In genomic region chr9:94101958-94102357, GRCm38 (mm10) we compare ENCODE assay signal across 24 mouse cellular contexts.
"Had no signal": no experiment of that assay in that cellular context is flagged by ENCODE, and none has a peak within 500 bp of the region (broad histone marks: within the 10 kb centered on the region; RNA-seq: fewer than 3 reads in every experiment).

No protein-coding gene starts in this region.

- H3K4me1 ChIP-seq: heart, embryonic 13.5 days; heart, embryonic 15.5 days; hindbrain, embryonic 13.5 days; hindbrain, embryonic 15.5 days; limb, embryonic 13.5 days; limb, embryonic 15.5 days; liver, embryonic 12.5 days had no signal

- H3K4me3 ChIP-seq: heart, adult 2 months; heart, embryonic 13.5 days; heart, embryonic 15.5 days; hindbrain, embryonic 13.5 days; hindbrain, embryonic 15.5 days; limb, embryonic 13.5 days; limb, embryonic 15.5 days; liver, embryonic 12.5 days had no signal

- H3K36me3 ChIP-seq: heart, embryonic 13.5 days; heart, embryonic 15.5 days; hindbrain, embryonic 13.5 days; hindbrain, embryonic 15.5 days; limb, embryonic 13.5 days; limb, embryonic 15.5 days; liver, embryonic 12.5 days had no signal

- ATAC-seq: forebrain, postnatal 0 days; intestine, embryonic 16.5 days; liver, embryonic 12.5 days had no signal

- H3K27ac ChIP-seq: heart, adult 2 months; heart, embryonic 13.5 days; heart, embryonic 15.5 days; hindbrain, embryonic 13.5 days; hindbrain, embryonic 15.5 days; limb, embryonic 13.5 days; limb, embryonic 15.5 days; liver, embryonic 12.5 days; liver, embryonic 14.5 days had no signal

- H3K9me3 ChIP-seq: heart, embryonic 13.5 days; heart, embryonic 15.5 days; hindbrain, embryonic 13.5 days; hindbrain, embryonic 15.5 days; limb, embryonic 13.5 days; limb, embryonic 15.5 days; liver, embryonic 12.5 days had no signal

- H3K4me2 ChIP-seq: heart, embryonic 11.5 days; heart, embryonic 13.5 days; heart, embryonic 15.5 days; hindbrain, embryonic 13.5 days; hindbrain, embryonic 15.5 days; limb, embryonic 13.5 days; limb, embryonic 15.5 days; liver, embryonic 12.5 days had no signal

- DNase-seq: forebrain, postnatal 0 days; gastrocnemius, postnatal 14 days; gastrocnemius, postnatal 36 days; heart, adult 11 months; heart, adult 2 months; heart, postnatal 14 days; heart, postnatal 36 days; kidney, adult 11 months; kidney, adult 8-10 months; kidney, postnatal 10 days; kidney, postnatal 36 days; layer of hippocampus, adult 9-11 months; layer of hippocampus, postnatal 36 days; left cerebral cortex, postnatal 4 days had no signal

- H3K27me3 ChIP-seq: heart, embryonic 13.5 days; heart, embryonic 15.5 days; hindbrain, embryonic 13.5 days; hindbrain, embryonic 15.5 days; limb, embryonic 13.5 days; limb, embryonic 15.5 days; liver, embryonic 12.5 days had no signal

- H3K9ac ChIP-seq: forebrain, postnatal 0 days; heart, embryonic 13.5 days; heart, embryonic 15.5 days; hindbrain, embryonic 13.5 days; hindbrain, embryonic 15.5 days; limb, embryonic 13.5 days; limb, embryonic 15.5 days; liver, embryonic 12.5 days; liver, embryonic 14.5 days had no signal
